Mouse (Mus musculus) T-helper 17 cell (primary cell): ENCODE results near the gene Gm5155.
"Not testable (repeated sequence)": the region's sequence is repeated elsewhere in the genome, so short reads cannot be mapped to it uniquely, and the experiment has no call there.

Experiments used
- in situ Hi-C, 2 experiments: fragments of 300-600 bp; cut with MboI, MseI; formaldehyde crosslinking; loops; 1 replicate in 1 of 2; 2 replicates in 1 of 2; pipeline ENCODE4 v1.15.1; 2025; ENCODE audit warnings: high pct_unique_total_duplicates in 2 of 2

The Gm5155 gene

GRCm38 (mm10) chr7:17871467-17871866, at the start of gene Gm5155:
Gm5155 (plus strand) TSS chr7:17871767.
- in situ Hi-C loops = no loop called here

- in situ Hi-C loops = no loop called here
These were observed 791 bp upstream of the Gm5155 start for GRCm38 (mm10) chr7:17870776-17871175.

GRCm38 (mm10) chr7:17895341-17895740, 23.8 kb downstream of the Gm5155 start:
- in situ Hi-C loops = not testable (repeated sequence)

- in situ Hi-C loops = no loop called here
These were observed 31.8 kb downstream of the Gm5155 start for GRCm38 (mm10) chr7:17903146-17903915.
